Mouse (Mus musculus): ENCODE results near the gene Serpina3k. TPM values are rescaled to one million over a fixed set of nuclear protein-coding genes. Genes with fewer than 3 reads are reported as not detected.
"Not testable (repeated sequence)": the region's sequence is repeated elsewhere in the genome, so short reads cannot be mapped to it uniquely, and the experiment has no call there.

The Serpina3k gene
- total RNA-seq (2014; rRNA removed) = not detected in 2 replicates
- not detected in 2 replicates for polyA plus RNA-seq (2015; fragmentation: Nextera tagmentation; extraction: Ambion mirVana)

- not testable (repeated sequence) for H3K9ac ChIP-seq; H3K4me1 ChIP-seq (ENCODE audit: insufficient read depth); DNase-seq; H3K9me3 ChIP-seq (ENCODE audit: low read length); H3K27me3 ChIP-seq (ENCODE audit: insufficient read depth, low read length); H3K27ac ChIP-seq (ENCODE audit: low read depth, low read length); ATAC-seq; H3K36me3 ChIP-seq (ENCODE audit: insufficient read depth); H3K4me3 ChIP-seq (ENCODE audit: low read depth, low read length); H3K4me2 ChIP-seq (ENCODE audit: low read depth)
- 91% methylated on average over 3 of the region's 3 CpGs for WGBS
Measured at GRCm38 (mm10) chr12:104338226-104338625, at the start of gene Serpina3k, which contains the start of gene Serpina3m. Gene Serpina3k (plus strand): TSS chr12:104338486. Gene Serpina3m (plus strand): TSS chr12:104338486.

GRCm38 (mm10) chr12:104289872-104290271 lies 48.4 kb upstream of the Serpina3k start:
- no peak for TF ChIP-seq CTCF (IDR thresholded peaks at IDR 0.05; ENCODE audit: low read depth)
- Histone ChIP-seq H3K36me3 (ENCODE audit: insufficient read depth) (no peaks in the 10 kb centered on the region), H3K4me1 (ENCODE audit: insufficient read depth) (no peaks in the 10 kb centered on the region), H3K9ac (no peak overlapping the region), H3K9me3 (ENCODE audit: low read length) (no peaks in the 10 kb centered on the region), H3K4me3 (ENCODE audit: low read depth, low read length) (no peak overlapping the region), H3K27me3 (ENCODE audit: insufficient read depth, low read length) (no peaks in the 10 kb centered on the region), H3K4me2 (ENCODE audit: low read depth) (no peak overlapping the region), H3K27ac (ENCODE audit: low read depth, low read length) (no peak overlapping the region)
- no peak for DNase-seq
- ATAC-seq = no peak
- WGBS = 49% methylated on average over 4 of the region's 4 CpGs

DNA sequence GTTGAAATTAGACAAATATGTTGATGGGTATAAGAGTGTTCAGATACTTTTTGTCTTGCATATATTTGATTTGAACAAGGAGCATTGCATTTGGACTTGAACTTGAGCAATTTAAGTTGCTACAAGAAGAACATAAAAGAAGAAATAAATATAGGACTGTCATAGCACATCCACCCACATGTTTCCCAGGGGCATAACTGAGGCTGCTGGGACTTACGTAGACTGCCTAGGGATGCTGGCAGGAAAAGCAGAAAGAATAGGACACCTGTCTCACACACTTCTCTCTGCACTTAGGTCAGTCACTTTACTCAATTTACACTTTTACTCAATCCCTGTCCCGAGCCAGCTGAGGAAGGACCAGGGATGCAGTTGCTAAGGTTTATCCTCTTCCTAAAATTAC lies 44.3 kb upstream of the Serpina3k start:
- no peaks in the 10 kb centered on the region for H3K9me3 ChIP-seq (ENCODE audit: low read length)
- 91% methylated on average over 2 of the region's 2 CpGs for WGBS

GRCm38 (mm10) chr12:104298049-104298448 lies 40.2 kb upstream of the Serpina3k start:
- Histone ChIP-seq H3K27me3 (ENCODE audit: insufficient read depth, low read length) (no peaks in the 10 kb centered on the region), H3K9ac (no peak overlapping the region), H3K4me3 (ENCODE audit: low read depth, low read length) (no peak overlapping the region), H3K27ac (ENCODE audit: low read depth, low read length) (no peak overlapping the region), H3K4me2 (ENCODE audit: low read depth) (no peak overlapping the region), H3K4me1 (ENCODE audit: insufficient read depth) (no peaks in the 10 kb centered on the region), H3K36me3 (ENCODE audit: insufficient read depth) (no peaks in the 10 kb centered on the region), H3K9me3 (ENCODE audit: low read length) (no peaks in the 10 kb centered on the region)
- no peak for ATAC-seq
- no peak for TF ChIP-seq CTCF (IDR thresholded peaks at IDR 0.05; ENCODE audit: low read depth)
- no peak for DNase-seq
- 98% methylated on average over 2 of the region's 2 CpGs for WGBS

More for the DNA sequence above, 44.3 kb upstream of the Serpina3k start:
- Histone ChIP-seq H3K4me3 (ENCODE audit: low read depth, low read length) (no peak overlapping the region), H3K4me1 (ENCODE audit: insufficient read depth) (no peaks in the 10 kb centered on the region), H3K27ac (ENCODE audit: low read depth, low read length) (no peak overlapping the region), H3K27me3 (ENCODE audit: insufficient read depth, low read length) (no peaks in the 10 kb centered on the region), H3K9ac (no peak overlapping the region), H3K36me3 (ENCODE audit: insufficient read depth) (no peaks in the 10 kb centered on the region), H3K4me2 (ENCODE audit: low read depth) (no peak overlapping the region)
- ATAC-seq (no peak), DNase-seq (no peak)
- no peak for TF ChIP-seq CTCF (IDR thresholded peaks at IDR 0.05; ENCODE audit: low read depth)

DNA sequence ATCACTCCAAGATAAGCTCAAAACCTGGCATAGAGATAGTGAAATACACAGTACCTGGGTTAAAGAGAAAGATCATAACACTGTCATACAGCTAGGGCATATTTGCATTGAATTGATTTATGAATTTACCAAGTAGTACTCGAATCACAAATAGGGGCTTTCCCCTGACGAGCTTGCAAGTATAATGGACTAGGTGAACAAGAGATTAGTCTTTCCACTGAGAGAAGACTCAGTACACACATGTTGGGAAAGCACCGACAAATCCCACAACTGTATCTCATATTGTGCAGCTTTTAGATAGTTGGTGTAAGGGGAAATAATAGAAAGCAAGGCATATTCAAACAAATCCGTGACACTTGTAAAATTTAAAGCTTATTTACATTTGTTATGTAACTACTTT lies 32.3 kb upstream of the Serpina3k start:
- Histone ChIP-seq H3K27me3 (ENCODE audit: insufficient read depth, low read length) (no peaks in the 10 kb centered on the region), H3K27ac (ENCODE audit: low read depth, low read length) (no peak overlapping the region), H3K4me1 (ENCODE audit: insufficient read depth) (no peaks in the 10 kb centered on the region), H3K9ac (no peak overlapping the region), H3K36me3 (ENCODE audit: insufficient read depth) (no peaks in the 10 kb centered on the region), H3K4me3 (ENCODE audit: low read depth, low read length) (no peak overlapping the region), H3K9me3 (ENCODE audit: low read length) (no peaks in the 10 kb centered on the region), H3K4me2 (ENCODE audit: low read depth) (no peak overlapping the region)
- WGBS = 84% methylated on average over 4 of the region's 4 CpGs
- ATAC-seq (no peak), DNase-seq (no peak)
- no peak for TF ChIP-seq CTCF (IDR thresholded peaks at IDR 0.05; ENCODE audit: low read depth)

DNA sequence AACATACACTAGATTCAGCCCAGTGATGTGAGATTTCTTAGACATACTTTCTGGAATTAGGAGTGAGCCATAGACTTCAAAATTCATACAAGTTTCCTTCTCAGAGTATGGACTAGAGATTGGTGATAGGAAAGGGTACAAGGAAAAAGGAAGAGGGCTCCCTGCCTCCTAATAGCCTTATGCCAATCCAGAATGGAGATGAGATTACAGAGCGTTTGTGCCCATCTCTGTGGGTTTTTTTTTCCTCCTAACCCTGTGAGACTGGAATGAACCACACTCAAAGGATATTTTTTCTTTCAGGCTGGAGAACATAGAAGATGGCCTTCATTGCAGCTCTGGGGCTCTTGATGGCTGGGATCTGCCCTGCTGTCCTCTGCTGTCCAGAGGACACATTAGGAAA lies 24.0 kb upstream of the Serpina3k start, which contains the start of gene Serpina3j:
TSS of gene Serpina3j (plus strand) at position 301 of the 400 bp plus-strand sequence.
- DNase-seq (no peak), ATAC-seq (no peak)
- no peaks in the 10 kb centered on the region for H3K9me3 ChIP-seq (ENCODE audit: low read length)
- no peak within 1 kb of the TSS for H3K4me3 ChIP-seq (ENCODE audit: low read depth, low read length)
- no peaks in the 10 kb centered on the region for H3K36me3 ChIP-seq (ENCODE audit: insufficient read depth)
- H3K27ac ChIP-seq (ENCODE audit: low read depth, low read length) = no peak within 1 kb of the TSS
- no peak within 1 kb of the TSS for H3K9ac ChIP-seq
- no peaks in the 10 kb centered on the region for H3K4me1 ChIP-seq (ENCODE audit: insufficient read depth)
- H3K27me3 ChIP-seq (ENCODE audit: insufficient read depth, low read length) = no peaks in the 10 kb centered on the region
- 97% methylated on average over 1 of the region's 1 CpGs for WGBS
- TF ChIP-seq CTCF (IDR thresholded peaks at IDR 0.05; ENCODE audit: low read depth) = no peak
- no peak within 1 kb of the TSS for H3K4me2 ChIP-seq (ENCODE audit: low read depth)

DNA sequence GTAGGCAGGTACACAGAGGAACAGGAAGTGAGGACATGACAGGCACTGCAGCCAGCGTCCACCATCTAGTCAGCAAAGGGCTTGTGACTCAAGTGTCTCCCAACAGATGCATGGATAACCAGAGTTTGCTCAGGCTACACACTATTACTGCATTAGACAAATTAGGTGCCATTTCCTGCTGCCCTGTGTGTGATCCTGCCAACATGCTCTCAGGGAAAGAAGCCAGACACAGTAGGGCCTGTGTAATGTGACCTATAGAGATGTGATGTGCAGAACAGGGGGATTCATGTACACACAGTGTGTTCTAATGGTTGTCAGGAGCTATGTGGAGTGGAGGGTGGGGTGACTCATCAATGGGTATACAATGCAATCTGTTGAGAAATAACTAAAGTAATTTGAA lies 15.8 kb upstream of the Serpina3k start:
- 77% methylated on average over 1 of the region's 1 CpGs for WGBS
- TF ChIP-seq CTCF (IDR thresholded peaks at IDR 0.05; ENCODE audit: low read depth) = no peak
- Histone ChIP-seq H3K4me1 (ENCODE audit: insufficient read depth) (no peaks in the 10 kb centered on the region), H3K27me3 (ENCODE audit: insufficient read depth, low read length) (no peaks in the 10 kb centered on the region), H3K4me3 (ENCODE audit: low read depth, low read length) (no peak overlapping the region), H3K4me2 (ENCODE audit: low read depth) (no peak overlapping the region), H3K36me3 (ENCODE audit: insufficient read depth) (no peaks in the 10 kb centered on the region), H3K27ac (ENCODE audit: low read depth, low read length) (no peak overlapping the region), H3K9me3 (ENCODE audit: low read length) (no peaks in the 10 kb centered on the region), H3K9ac (no peak overlapping the region)
- ATAC-seq = no peak
- no peak for DNase-seq
